Mouse (Mus musculus) embryonic facial prominence, embryonic 14.5 days (tissue): ENCODE data around the gene Mrtfb. TPM values are rescaled to one million over a fixed set of nuclear protein-coding genes. Genes with fewer than 3 reads are reported as not detected.
A peak's percentile ranks its signal among the peaks of the same experiment; 100 is the strongest.

Source experiments
- ATAC-seq: fragments of 200-750 bp; cut with Nextera tagmentation; 2 replicates; pipeline ENCODE4 v1.8.0; 2017; ENCODE audit warnings: low read depth, moderate number of reproducible peaks, moderate TSS enrichment
- DNase-seq: peaks from one replicate; pipeline ENCODE4 v3.0.0-alpha.2; 2015; ENCODE audit warnings: low spot score
- H3K27ac ChIP-seq: fragments of 300-500 bp; sonication (generic); replicated peaks from 2 replicates; pipeline ENCODE4 v1.5.1; 2014; ENCODE audit warnings: low read depth, mild to moderate bottlenecking, low read length, moderate library complexity
- H3K27me3 ChIP-seq: fragments of 300-500 bp; sonication (generic); replicated peaks from 2 replicates; pipeline ENCODE4 v1.6.1; 2014; ENCODE audit warnings: low read length; ENCODE audit not compliant: control insufficient read depth, insufficient read depth
- H3K36me3 ChIP-seq: fragments of 300-500 bp; sonication (generic); 2 replicates; pipeline ENCODE4 v1.6.1; 2014; ENCODE audit warnings: low read length, mixed read lengths; ENCODE audit not compliant: control insufficient read depth, insufficient read depth
- H3K4me1 ChIP-seq: fragments of 300-500 bp; sonication (generic); 2 replicates; pipeline ENCODE4 v1.6.1; 2014; ENCODE audit warnings: antibody characterized with exemption, low read length; ENCODE audit not compliant: control insufficient read depth, insufficient read depth
- H3K4me2 ChIP-seq: fragments of 300-500 bp; sonication (generic); 2 replicates; pipeline ENCODE4 v1.6.1; 2014; ENCODE audit warnings: low read depth, mild to moderate bottlenecking, low read length, moderate library complexity, mixed read lengths
- H3K4me3 ChIP-seq: fragments of 300-500 bp; sonication (generic); 2 replicates; pipeline ENCODE4 v1.5.1; 2014; ENCODE audit warnings: low read depth, mild to moderate bottlenecking, low read length
- H3K9ac ChIP-seq: fragments of 300-500 bp; sonication (generic); 2 replicates; pipeline ENCODE4 v1.6.1; 2014; ENCODE audit warnings: low read depth, mild to moderate bottlenecking, low read length, moderate library complexity, mixed read lengths
- H3K9me3 ChIP-seq: fragments of 300-500 bp; sonication (generic); 2 replicates; pipeline ENCODE4 v1.6.1; 2016; ENCODE audit warnings: low read length; ENCODE audit not compliant: control insufficient read depth
- WGBS: fragments of 180-500 bp; shearing (Covaris S2); extraction: QIAGEN DNeasy Blood & Tissue Kit; methylation state at CpG from one replicate; pipeline ENCODE4 v1.1.7; 2014; 5-methylcytosine and 5-hydroxymethylcytosine counted together
- polyA plus RNA-seq: library from polyadenylated mRNA; unstranded; fragments of >200 nt; fragmentation: Nextera tagmentation; extraction: Ambion mirVana; gene quantifications from 2 replicates; pipeline ENCODE4 v1.2.1, GENCODE M21; 2014

The Mrtfb gene
- 22.5 and 24.5 TPM in 2 replicates for polyA plus RNA-seq

GRCm38 (mm10) chr16:13255855-13256635 lies at the start of gene Mrtfb:
Gene Mrtfb (plus strand): TSS chr16:13256481.
- Histone ChIP-seq H3K4me1 (peaks cover 19% of the 10 kb centered on the region; the same call in 1 of the 2 replicates), H3K4me3 (peak within 1 kb of the TSS; percentile 65), H3K27me3 (no peaks in the 10 kb centered on the region), H3K9ac (peak within 1 kb of the TSS; percentile 94), H3K36me3 (no peaks in the 10 kb centered on the region), H3K27ac (peak within 1 kb of the TSS; percentile 77), H3K4me2 (peak within 1 kb of the TSS; percentile 78), H3K9me3 (no peaks in the 10 kb centered on the region)
- ATAC-seq: peak; percentile 92
- peak; percentile 92 for DNase-seq
- WGBS: 2% methylated on average over 30 of the region's 56 CpGs

DNA sequence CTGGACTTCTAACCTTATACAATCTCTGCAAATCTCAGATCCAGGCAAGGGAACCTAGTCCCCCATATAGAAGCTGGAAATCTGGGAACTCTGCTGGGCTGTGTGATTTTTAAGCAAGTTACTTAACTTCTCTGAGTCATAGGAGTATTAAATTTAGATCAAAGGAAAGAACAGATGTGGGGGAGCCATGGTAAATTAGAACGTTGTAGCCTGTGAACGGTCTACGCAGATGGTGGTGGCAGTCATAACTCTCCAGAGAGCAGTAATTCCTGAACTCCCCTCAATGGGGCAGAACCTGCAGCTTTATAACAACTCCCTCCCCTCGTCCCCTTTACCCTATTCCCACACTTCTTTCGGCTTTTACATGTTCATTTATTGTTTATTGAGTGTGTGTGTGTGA lies 48.6 kb upstream of the Mrtfb start:
- no peak overlapping the region for H3K4me3 ChIP-seq
- no peak overlapping the region for H3K4me2 ChIP-seq
- no peaks in the 10 kb centered on the region for H3K27me3 ChIP-seq
- H3K9ac ChIP-seq: no peak overlapping the region
- DNase-seq: no peak
- no peaks in the 10 kb centered on the region for H3K36me3 ChIP-seq
- no peaks in the 10 kb centered on the region for H3K9me3 ChIP-seq
- no peaks in the 10 kb centered on the region for H3K4me1 ChIP-seq
- 44% methylated on average over 5 of the region's 5 CpGs for WGBS
- ATAC-seq: no peak
- H3K27ac ChIP-seq: no peak overlapping the region

GRCm38 (mm10) chr16:13208087-13208486 lies 48.2 kb upstream of the Mrtfb start:
- Histone ChIP-seq H3K27ac (no peak overlapping the region), H3K9me3 (no peaks in the 10 kb centered on the region), H3K4me2 (no peak overlapping the region), H3K9ac (no peak overlapping the region), H3K27me3 (no peaks in the 10 kb centered on the region), H3K4me1 (no peaks in the 10 kb centered on the region), H3K4me3 (no peak overlapping the region), H3K36me3 (no peaks in the 10 kb centered on the region)
- 29% methylated on average over 3 of the region's 3 CpGs for WGBS
- DNase-seq: no peak
- ATAC-seq: no peak

GRCm38 (mm10) chr16:13212781-13213180 lies 43.5 kb upstream of the Mrtfb start:
- no peak overlapping the region for H3K9ac ChIP-seq
- no peak overlapping the region for H3K27ac ChIP-seq
- ATAC-seq: no peak
- no peaks in the 10 kb centered on the region for H3K27me3 ChIP-seq
- H3K4me2 ChIP-seq: no peak overlapping the region
- no peak overlapping the region for H3K4me3 ChIP-seq
- no peaks in the 10 kb centered on the region for H3K4me1 ChIP-seq
- no peaks in the 10 kb centered on the region for H3K36me3 ChIP-seq
- DNase-seq: no peak
- WGBS: 69% methylated on average over 4 of the region's 4 CpGs
- no peaks in the 10 kb centered on the region for H3K9me3 ChIP-seq

DNA sequence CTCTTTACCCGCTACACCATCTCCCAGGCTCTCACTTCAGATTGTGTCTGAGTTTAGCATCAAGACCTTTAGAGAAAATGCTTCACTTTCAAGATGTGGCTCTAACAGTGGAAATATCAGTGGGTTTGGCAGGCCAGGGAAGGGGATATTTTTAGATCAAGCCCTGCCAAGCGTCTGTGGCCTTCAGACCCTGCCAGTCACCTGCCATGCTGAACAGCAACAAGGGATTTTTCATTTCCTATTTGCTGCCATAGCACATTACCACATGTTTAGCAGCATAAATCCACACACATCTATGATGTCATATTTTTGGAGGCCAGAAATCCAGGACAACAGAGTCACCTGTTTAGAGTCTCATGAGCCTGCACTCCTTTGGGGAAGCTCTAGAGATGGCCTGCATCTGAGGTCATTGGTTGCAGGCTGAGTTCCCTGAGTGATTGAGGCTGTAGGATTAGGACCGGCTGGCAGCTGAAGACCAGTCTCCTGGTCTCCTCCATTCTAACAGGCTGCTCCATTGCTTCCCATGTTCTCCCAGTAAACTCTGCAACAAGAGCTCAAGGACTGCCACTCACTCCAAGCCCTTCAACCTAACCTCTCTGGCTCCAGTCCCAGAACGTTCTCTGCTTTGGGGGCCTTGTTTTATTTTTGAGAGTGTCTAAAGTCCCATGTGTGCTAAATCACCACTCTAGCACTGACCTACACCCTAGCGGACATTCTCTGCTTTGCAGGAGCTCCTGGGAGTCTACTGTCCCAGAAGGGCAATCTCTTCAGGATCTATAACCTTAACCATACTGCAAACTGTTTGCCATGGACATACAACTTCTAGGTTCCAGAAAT lies 39.9 kb upstream of the Mrtfb start:
- no peaks in the 10 kb centered on the region for H3K36me3 ChIP-seq
- H3K4me2 ChIP-seq: no peak overlapping the region
- WGBS: 70% methylated on average over 5 of the region's 5 CpGs
- no peak overlapping the region for H3K4me3 ChIP-seq
- H3K4me1 ChIP-seq: no peaks in the 10 kb centered on the region
- H3K27ac ChIP-seq: no peak overlapping the region
- no peak for DNase-seq
- H3K9ac ChIP-seq: no peak overlapping the region
- H3K27me3 ChIP-seq: no peaks in the 10 kb centered on the region
- no peak for ATAC-seq
- no peaks in the 10 kb centered on the region for H3K9me3 ChIP-seq

DNA sequence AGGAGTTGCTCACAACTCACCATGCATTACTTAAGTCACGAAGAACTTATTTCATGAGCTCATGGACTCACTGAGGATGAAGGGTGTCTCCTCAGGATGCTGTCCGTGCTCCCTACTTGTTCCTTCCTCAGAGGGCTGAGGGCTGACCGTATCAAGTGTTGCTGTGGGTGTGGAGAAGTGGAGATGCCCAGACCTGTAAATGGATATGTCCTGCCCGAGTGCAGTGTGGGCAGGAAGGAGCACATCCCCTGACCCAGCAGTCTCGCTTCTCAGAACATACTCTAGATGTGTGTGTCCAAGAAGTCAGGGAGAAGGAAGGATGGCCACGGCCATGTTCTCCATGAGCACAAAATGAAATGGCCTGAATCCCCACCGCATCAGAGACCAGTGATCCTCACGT lies 38.3 kb upstream of the Mrtfb start:
- H3K4me2 ChIP-seq: no peak overlapping the region
- no peak overlapping the region for H3K27ac ChIP-seq
- no peak overlapping the region for H3K4me3 ChIP-seq
- ATAC-seq (no peak), DNase-seq (no peak)
- H3K27me3 ChIP-seq: no peaks in the 10 kb centered on the region
- no peaks in the 10 kb centered on the region for H3K36me3 ChIP-seq
- H3K9ac ChIP-seq: no peak overlapping the region
- WGBS: 67% methylated on average over 8 of the region's 8 CpGs
- H3K9me3 ChIP-seq: no peaks in the 10 kb centered on the region
- H3K4me1 ChIP-seq: no peaks in the 10 kb centered on the region

DNA sequence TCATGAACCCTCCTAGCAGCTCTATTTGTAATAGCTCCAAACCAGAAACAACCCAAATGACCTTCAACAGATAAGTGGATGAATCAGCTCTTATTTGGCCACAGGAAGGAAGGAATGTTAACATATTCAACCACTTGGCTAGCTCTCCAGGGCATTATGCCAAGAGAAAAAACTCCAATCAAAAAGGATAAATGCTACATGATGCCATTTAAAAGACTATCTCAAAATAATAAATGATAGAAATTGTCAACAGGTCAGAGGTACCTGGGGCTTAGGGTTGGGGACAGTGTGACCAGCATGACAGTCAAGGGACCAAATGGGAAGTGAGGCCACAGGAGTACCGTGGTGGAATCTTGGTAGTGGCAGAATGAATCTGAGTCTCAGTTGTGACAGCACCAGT lies 34.8 kb upstream of the Mrtfb start:
- H3K36me3 ChIP-seq: no peaks in the 10 kb centered on the region
- no peaks in the 10 kb centered on the region for H3K4me1 ChIP-seq
- 83% methylated on average over 1 of the region's 1 CpGs for WGBS
- no peak overlapping the region for H3K9ac ChIP-seq
- DNase-seq (no peak), ATAC-seq (no peak)
- no peak overlapping the region for H3K27ac ChIP-seq
- no peak overlapping the region for H3K4me3 ChIP-seq
- no peaks in the 10 kb centered on the region for H3K27me3 ChIP-seq
- H3K4me2 ChIP-seq: no peak overlapping the region
- H3K9me3 ChIP-seq: no peaks in the 10 kb centered on the region

- 84% methylated on average over 7 of the region's 7 CpGs for WGBS
- Histone ChIP-seq H3K9ac (no peak overlapping the region), H3K36me3 (no peaks in the 10 kb centered on the region), H3K4me1 (no peaks in the 10 kb centered on the region), H3K4me3 (no peak overlapping the region), H3K4me2 (no peak overlapping the region), H3K9me3 (no peaks in the 10 kb centered on the region), H3K27me3 (no peaks in the 10 kb centered on the region), H3K27ac (no peak overlapping the region)
- peak; percentile 45 for ATAC-seq
- DNase-seq: peak; percentile 20
Observed at GRCm38 (mm10) chr16:13232043-13232442, 24.2 kb upstream of the Mrtfb start.
